Mouse (Mus musculus) olfactory bulb, adult 2 months (tissue): ENCODE measurements at regions not wholly inside any gene's neighbourhood (a gene's known extent, or its start where the extent isn't known, plus 50 kb on each side); places are given as distances from the start of the nearest gene placed in this dataset.

Experiments used
- H3K27ac ChIP-seq: fragments of 200-500 bp; 2 replicates; pipeline ENCODE4 v1.5.1; 2012; ENCODE audit warnings: low read depth, low read length; ENCODE audit not compliant: insufficient read depth
- H3K4me1 ChIP-seq: fragments of 200-500 bp; 2 replicates; pipeline ENCODE4 v1.6.1; 2012; ENCODE audit warnings: low read length; ENCODE audit not compliant: control insufficient read depth, insufficient read depth
- H3K4me3 ChIP-seq: fragments of 200-500 bp; 2 replicates; pipeline ENCODE4 v1.5.1; 2012; ENCODE audit warnings: mild to moderate bottlenecking, low read depth, low read length, moderate library complexity; ENCODE audit not compliant: insufficient read depth
- CTCF ChIP-seq: fragments of 200-500 bp; IDR thresholded peaks from 2 replicates; pipeline ENCODE4 v1.5.1; 2012; ENCODE audit warnings: low read depth, mild to moderate bottlenecking, low read length, moderate library complexity; ENCODE audit not compliant: insufficient read depth
- POLR2A ChIP-seq: fragments of 200-500 bp; IDR thresholded peaks from 2 replicates; pipeline ENCODE4 v1.6.1; 2012; ENCODE audit warnings: mild to moderate bottlenecking, low read depth, low read length, moderate library complexity; ENCODE audit not compliant: insufficient read depth
- WGBS: fragments of 180-500 bp; shearing (Covaris S2); methylation state at CpG from one replicate; pipeline ENCODE4 v1.1.7; 2018; 5-methylcytosine and 5-hydroxymethylcytosine counted together

DNA sequence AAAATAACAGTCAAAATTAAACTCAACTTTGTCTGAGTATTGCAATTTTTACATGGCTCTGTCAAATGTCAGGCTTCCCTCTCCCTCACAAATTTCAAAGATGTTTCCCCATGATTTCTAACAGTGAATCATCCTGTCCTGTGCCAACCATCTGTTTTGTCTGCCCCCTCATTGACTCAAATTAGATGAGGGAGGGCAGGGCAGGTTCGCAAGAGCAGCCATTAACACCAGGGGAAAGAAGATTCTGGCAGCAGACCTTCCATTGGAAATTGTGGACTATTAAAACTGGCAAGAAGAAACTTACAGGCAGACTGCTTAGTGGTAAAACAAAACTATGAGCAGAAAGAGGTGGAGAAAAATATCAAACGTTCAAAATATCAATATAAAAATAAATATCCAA is 1277.0 kb upstream of the Zeb2 start:
- 45% methylated on average over 2 of the region's 2 CpGs for WGBS
- H3K4me1 ChIP-seq: no peaks in the 10 kb centered on the region
- no peak for TF ChIP-seq CTCF
- no peak for TF ChIP-seq POLR2A
- no peak overlapping the region for H3K27ac ChIP-seq
- H3K4me3 ChIP-seq: no peak overlapping the region

DNA sequence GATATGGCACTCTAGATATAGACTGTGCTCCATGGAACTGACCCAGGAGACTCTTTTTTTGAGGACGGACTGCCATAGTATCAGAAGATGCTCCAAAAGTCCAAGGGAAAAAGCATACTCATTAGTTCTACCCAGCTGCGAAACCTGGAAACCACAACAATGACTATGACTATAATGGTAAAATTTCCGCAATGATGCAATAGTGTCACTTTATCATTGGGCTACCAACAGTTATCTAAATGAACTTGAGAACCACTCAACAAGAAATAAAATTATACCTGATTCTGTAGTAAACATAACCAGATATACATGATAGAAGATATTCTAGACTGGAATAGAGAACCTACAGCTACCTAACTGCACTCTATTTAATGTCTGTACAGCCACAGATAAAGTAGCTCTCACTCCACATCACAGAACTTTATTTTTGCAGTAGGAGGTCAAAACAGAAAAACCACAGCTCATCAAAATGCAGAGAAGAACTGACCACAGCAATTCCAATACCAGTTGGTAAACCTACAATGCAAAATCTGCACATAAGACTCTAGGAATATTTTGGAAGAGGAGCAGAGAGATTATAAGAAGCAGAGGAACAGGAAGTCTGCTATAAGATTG is 1255.8 kb upstream of the Zeb2 start:
- H3K27ac ChIP-seq: no peak overlapping the region
- WGBS: 97% methylated on average over 3 of the region's 3 CpGs
- TF ChIP-seq CTCF: no peak
- no peak for TF ChIP-seq POLR2A
- no peak overlapping the region for H3K4me3 ChIP-seq
- no peaks in the 10 kb centered on the region for H3K4me1 ChIP-seq

DNA sequence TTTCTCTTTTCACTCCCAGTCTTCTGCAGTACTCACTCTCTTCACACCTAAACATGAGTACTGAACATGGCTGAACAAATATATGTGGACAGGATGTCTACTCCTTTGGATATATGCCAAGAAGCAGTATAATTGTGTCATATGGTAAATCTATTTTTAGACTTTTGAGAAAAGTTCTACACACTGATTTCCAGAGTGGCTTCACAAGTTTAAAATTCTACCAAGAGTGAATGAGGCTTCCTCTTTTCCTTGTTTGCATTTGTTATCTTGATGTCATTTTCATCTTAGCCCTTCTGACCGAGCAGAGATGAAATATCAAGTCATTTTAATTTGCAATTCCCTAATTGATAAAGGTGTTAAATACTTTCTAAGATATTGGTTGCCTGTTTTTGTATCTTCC is 1254.6 kb upstream of the Zeb2 start:
- Histone ChIP-seq H3K4me3 (no peak overlapping the region), H3K27ac (no peak overlapping the region), H3K4me1 (no peaks in the 10 kb centered on the region)
- 85% methylated on average over 1 of the region's 1 CpGs for WGBS
- TF ChIP-seq POLR2A: no peak
- TF ChIP-seq CTCF: no peak

DNA sequence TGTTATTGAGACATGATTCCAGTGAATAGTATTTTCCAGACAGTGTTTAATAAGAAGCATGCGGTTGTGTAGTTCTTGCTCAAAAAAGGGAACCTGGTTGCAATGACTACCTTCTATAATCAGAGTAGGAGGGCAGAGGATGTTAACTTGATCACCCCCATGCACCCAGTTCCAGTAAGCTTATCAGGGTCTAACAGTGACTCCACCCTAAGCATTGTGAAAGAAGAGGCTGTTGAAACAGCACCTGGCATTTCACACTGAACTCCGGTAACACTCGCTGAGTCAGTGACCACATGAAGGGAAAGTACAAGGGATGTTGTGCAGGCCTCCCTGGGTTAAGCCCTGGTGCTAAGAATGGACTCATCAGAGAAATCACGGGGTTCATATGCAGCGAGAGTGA is 1253.8 kb upstream of the Zeb2 start:
- Histone ChIP-seq H3K4me3 (no peak overlapping the region), H3K4me1 (no peaks in the 10 kb centered on the region), H3K27ac (no peak overlapping the region)
- 67% methylated on average over 5 of the region's 5 CpGs for WGBS
- TF ChIP-seq POLR2A (no peak), CTCF (no peak)

DNA sequence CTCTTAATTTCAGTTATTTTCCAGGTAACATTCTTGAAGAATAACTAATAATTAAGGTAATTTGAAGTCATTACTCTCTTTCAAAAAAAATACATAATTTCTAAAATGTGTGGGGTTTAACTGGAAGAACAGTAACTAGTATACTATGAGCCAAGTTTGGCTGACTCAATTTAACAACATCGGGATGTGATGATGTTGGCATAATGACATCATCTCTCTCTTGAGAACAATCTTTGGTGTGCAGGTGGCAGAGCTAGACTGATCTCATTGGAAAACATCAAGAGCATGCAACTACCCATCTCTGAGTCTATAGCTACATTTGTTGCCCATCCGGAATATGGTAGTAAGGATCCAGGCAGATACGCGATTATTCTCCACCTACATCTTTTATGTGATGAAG is 1251.7 kb upstream of the Zeb2 start:
- Histone ChIP-seq H3K27ac (no peak overlapping the region), H3K4me1 (no peaks in the 10 kb centered on the region), H3K4me3 (no peak overlapping the region)
- WGBS: 97% methylated on average over 4 of the region's 4 CpGs
- TF ChIP-seq CTCF: no peak
- TF ChIP-seq POLR2A: no peak

DNA sequence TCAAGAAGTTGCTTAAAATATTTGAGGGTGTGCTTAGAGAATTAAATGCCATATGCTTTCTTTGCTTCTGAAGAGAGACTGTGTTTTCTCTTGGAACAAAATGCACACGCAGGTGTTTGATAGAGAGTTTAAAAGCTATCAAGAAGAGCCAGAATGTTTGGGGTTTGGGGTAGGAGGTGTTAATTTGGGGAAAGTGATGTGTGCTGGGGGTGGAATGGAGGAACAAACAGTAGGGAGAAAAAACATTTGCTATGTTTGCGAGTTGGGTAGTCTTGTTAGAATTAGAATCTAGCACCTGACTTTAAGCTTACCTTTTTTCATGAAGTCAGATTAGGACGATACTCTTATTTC is 1248.9 kb upstream of the Zeb2 start:
- Histone ChIP-seq H3K27ac (no peak overlapping the region), H3K4me1 (no peaks in the 10 kb centered on the region), H3K4me3 (no peak overlapping the region)
- TF ChIP-seq CTCF (no peak), POLR2A (no peak)
- WGBS: 86% methylated on average over 3 of the region's 3 CpGs

DNA sequence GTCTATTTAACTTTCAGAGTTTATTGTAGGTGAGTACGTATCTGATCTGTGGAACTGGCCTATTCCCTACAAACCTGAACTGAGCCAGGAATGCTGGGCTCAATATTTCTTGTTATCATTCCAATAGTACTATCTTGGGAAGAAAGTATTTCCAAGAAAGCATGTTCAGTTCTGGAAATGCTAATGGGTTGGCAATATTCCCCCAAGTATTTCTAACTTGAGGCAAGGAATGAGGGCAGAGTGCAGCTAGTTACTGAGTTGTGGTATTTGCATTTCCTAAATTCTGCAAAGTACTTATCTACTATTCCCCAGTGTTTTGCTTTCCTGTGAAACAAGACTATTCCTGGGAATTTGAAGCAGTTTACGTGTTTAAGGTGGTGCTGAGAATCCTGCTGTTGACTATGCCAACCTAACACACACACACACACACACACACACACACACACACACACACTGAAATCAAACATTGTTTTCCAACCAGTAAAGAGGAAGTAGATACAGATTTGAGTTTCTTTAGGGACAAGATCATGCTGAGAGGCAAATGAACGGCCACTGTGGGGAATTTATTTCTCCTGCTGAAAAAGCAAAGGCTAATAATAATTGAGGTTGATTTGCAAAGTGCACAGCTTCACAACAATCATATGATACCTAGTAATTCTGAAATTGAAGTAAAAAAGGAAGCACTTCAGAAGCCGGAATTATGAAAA is 1248.4 kb upstream of the Zeb2 start:
- H3K4me1 ChIP-seq: no peaks in the 10 kb centered on the region

DNA sequence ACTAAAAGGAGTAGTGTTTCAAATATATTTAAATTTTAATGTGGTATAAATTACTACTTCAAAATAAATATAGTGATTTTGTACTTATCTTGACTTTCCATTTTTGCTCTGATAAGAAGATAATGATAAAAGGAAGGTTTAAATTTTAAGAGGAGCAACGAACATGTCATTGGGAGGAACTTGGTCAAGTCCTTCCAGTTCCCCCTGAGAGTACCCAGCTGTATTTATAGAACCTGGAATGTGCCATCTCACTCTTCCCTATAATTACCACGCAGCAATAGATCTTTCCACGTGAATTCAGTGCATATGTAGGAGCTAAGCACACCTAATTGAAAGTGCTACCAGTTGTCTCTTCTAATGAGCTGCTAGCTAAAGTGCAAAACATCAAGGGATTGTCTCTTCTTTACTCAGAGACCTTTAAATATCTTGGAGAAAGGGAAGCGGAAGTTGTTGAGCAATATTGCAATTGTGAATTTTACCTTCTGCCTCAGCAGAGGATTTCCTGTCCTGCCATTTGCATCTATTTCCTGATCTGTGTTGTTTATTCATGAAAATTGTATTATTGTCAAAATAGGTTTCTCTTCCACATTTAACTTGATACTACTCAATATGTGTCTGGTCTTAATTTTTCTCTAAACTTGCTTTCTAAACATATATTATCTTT is 1243.0 kb upstream of the Zeb2 start:
- no peak overlapping the region for H3K27ac ChIP-seq
- TF ChIP-seq CTCF (no peak), POLR2A (no peak)
- 42% methylated on average over 4 of the region's 4 CpGs for WGBS
- no peak overlapping the region for H3K4me3 ChIP-seq
- H3K4me1 ChIP-seq: no peaks in the 10 kb centered on the region

More for the DNA sequence above, 1248.4 kb upstream of the Zeb2 start:
- no peak overlapping the region for H3K4me3 ChIP-seq
- TF ChIP-seq CTCF (no peak), POLR2A (no peak)
- H3K27ac ChIP-seq: no peak overlapping the region
- 72% methylated on average over 4 of the region's 4 CpGs for WGBS

DNA sequence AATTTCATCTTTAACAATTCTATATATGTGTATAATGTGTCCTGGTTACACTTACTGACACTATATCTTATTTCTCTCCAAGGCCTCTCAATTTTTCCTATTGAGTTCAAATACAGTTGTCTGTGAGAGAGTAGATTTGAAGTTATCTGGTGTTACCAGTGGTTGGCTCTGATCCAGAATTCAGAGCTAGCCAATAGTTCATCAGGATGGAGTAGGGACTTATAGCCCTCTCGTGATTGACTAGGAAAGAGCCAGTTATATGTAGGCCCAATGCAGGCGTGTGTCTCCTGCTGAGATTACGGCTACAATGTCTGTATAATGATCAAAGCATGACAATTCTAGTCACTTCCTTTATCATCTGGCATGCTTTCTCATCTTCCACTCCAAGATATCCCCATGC is 1241.0 kb upstream of the Zeb2 start:
- Histone ChIP-seq H3K4me3 (no peak overlapping the region), H3K27ac (no peak overlapping the region), H3K4me1 (no peaks in the 10 kb centered on the region)
- WGBS: 96% methylated on average over 3 of the region's 3 CpGs
- no peak for TF ChIP-seq POLR2A
- no peak for TF ChIP-seq CTCF
